Mouse (Mus musculus) lung, postnatal 0 days (tissue): ENCODE data around the gene Paqr6.

Experiments
- CTCF ChIP-seq: IDR thresholded peaks from 2 replicates; pipeline ENCODE4 v1.5.1; 2016; ENCODE audit warnings: antibody characterized with exemption, mild to moderate bottlenecking
- EP300 ChIP-seq: IDR thresholded peaks from 2 replicates; pipeline ENCODE4 v1.6.1; 2016; ENCODE audit warnings: antibody characterized with exemption, mild to moderate bottlenecking, control low read depth

GRCm38 (mm10) chr3:88412636-88413035 is 48.3 kb downstream of the Paqr6 start:
- no peak for TF ChIP-seq CTCF
- no peak for TF ChIP-seq EP300
